Mouse (Mus musculus) monocyte, adult 59 days (primary cell): ENCODE data around the gene Pxylp1. TPM values are rescaled to one million over a fixed set of nuclear protein-coding genes. Genes with fewer than 3 reads are reported as not detected.

Experiments used
- total RNA-seq, 2 experiments: library from RNA; stranded (reverse); gene quantifications; one replicate each; pipeline ENCODE4 v1.2.4; 2023

Gene Pxylp1
- total RNA-seq, result 1 to 10 TPM; 5.5 to 5.9 TPM

DNA sequence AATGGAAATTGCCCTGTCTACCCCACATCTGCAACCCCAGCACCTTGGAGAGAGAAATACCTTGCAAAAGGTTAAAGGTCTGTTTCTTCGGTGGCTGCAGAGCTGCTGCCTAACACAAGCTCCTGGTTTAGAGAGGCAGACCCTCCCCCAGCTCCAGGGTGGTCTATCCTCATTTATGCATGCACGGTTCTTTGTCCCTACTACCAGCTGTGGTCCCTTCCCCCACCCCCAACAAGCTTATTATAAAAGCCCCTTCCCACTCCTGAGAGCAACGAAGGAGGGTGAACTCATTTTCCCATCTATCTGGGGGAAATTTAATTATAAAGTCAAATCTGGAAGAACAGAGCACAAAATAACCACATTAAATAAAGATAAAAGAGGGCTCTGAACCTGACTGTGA lies at the start of gene Pxylp1:
Gene Pxylp1 (minus strand): TSS at position 124 of the 400 bp plus-strand sequence.

Other genes with a start within 250 kb of the Pxylp1 start
- gene Zbtb38, start 139.8 kb downstream of the Pxylp1 start, total RNA-seq, result 10 to 100 TPM; 21.5 to 24.5 TPM
- gene Spsb4, start 126.2 kb upstream of the Pxylp1 start, total RNA-seq, result 1 to 10 TPM; 1.6 to 2.0 TPM
- gene Slc25a36, start 218.5 kb upstream of the Pxylp1 start, total RNA-seq, result 10 to 100 TPM; 86.9 to 96.2 TPM